Mouse (Mus musculus) CH12.LX (cell line): ENCODE data around the gene Ramp1.

Experiments used
- CTCF ChIP-seq, 2 experiments: IDR thresholded peaks in 1 of 2; conservative IDR thresholded peaks in 1 of 2; 2 replicates each; pipeline ENCODE4 v1.5.1; 2011 to 2012; ENCODE audit warnings: low read depth in 2 of 2, low read length in 2 of 2, improper control_type of control experiment in 1 of 2, inconsistent platforms in 1 of 2, mild to moderate bottlenecking in 1 of 2, moderate library complexity in 1 of 2
- E2F4 ChIP-seq: IDR thresholded peaks from 2 replicates; pipeline ENCODE4 v1.6.1; 2011; ENCODE audit warnings: low read depth, low read length, improper control_type of control experiment; ENCODE audit not compliant: insufficient replicate concordance
- HCFC1 ChIP-seq: IDR thresholded peaks from 2 replicates; pipeline ENCODE4 v1.6.1; 2012; ENCODE audit warnings: low read depth, mild to moderate bottlenecking, inconsistent platforms, low read length, improper control_type of control experiment
- NELFE ChIP-seq: IDR thresholded peaks from 2 replicates; pipeline ENCODE4 v1.6.1; 2011; ENCODE audit warnings: low read depth, low read length, improper control_type of control experiment
- POLR2A ChIP-seq: IDR thresholded peaks from 2 replicates; pipeline ENCODE4 v1.6.1; 2011; ENCODE audit warnings: low read depth, mild to moderate bottlenecking, improper control_type of control experiment, low read length

GRCm38 (mm10) chr1:91174796-91175195 lies 4.8 kb upstream of the Ramp1 start:
- no peak for TF ChIP-seq CTCF (conservative IDR thresholded peaks at IDR 0.05 in 1 of 2, IDR thresholded peaks at IDR 0.05 in 1 of 2; ENCODE audit: low read depth in 2 of 2, low read length in 2 of 2)
- no peak for TF ChIP-seq E2F4
- TF ChIP-seq POLR2A = no peak
- TF ChIP-seq NELFE = no peak
- no peak for TF ChIP-seq HCFC1
